Comparison of ENCODE assay signal across 16 mouse cellular contexts in genomic region chr7:92371638-92372037, GRCm38 (mm10).
"Had no signal": no experiment of that assay in that cellular context is flagged by ENCODE, and none has a peak within 500 bp of the region (broad histone marks: within the 10 kb centered on the region; RNA-seq: fewer than 3 reads in every experiment).

No protein-coding gene starts in this region.

- H3K9me3 ChIP-seq: kidney, embryonic 15.5 days; limb, embryonic 12.5 days; limb, embryonic 15.5 days; midbrain, embryonic 12.5 days had no signal

- H3K4me2 ChIP-seq: kidney, embryonic 15.5 days; limb, embryonic 12.5 days; limb, embryonic 15.5 days; liver, embryonic 11.5 days; lung, embryonic 14.5 days; midbrain, embryonic 12.5 days had no signal

- H3K4me1 ChIP-seq: kidney, embryonic 15.5 days; limb, embryonic 12.5 days; limb, embryonic 15.5 days; midbrain, embryonic 12.5 days had no signal

- H3K4me3 ChIP-seq: kidney, embryonic 15.5 days; limb, embryonic 12.5 days; limb, embryonic 15.5 days; midbrain, embryonic 12.5 days had no signal

- H3K36me3 ChIP-seq: kidney, embryonic 15.5 days; limb, embryonic 12.5 days; limb, embryonic 15.5 days; midbrain, embryonic 12.5 days had no signal

- DNase-seq: kidney, postnatal 10 days; kidney, postnatal 36 days; left cerebral cortex, postnatal 4 days; liver, postnatal 0 days; lung, embryonic 14.5 days; thymus, adult 18-20 months; thymus, postnatal 4 days had no signal

- ATAC-seq: liver, postnatal 0 days; lung, postnatal 0 days; midbrain, embryonic 16.5 days had no signal

- H3K27ac ChIP-seq: kidney, embryonic 15.5 days; limb, embryonic 12.5 days; limb, embryonic 15.5 days; liver, embryonic 14.5 days; macrophage; midbrain, embryonic 12.5 days had no signal

- H3K27me3 ChIP-seq: kidney, embryonic 15.5 days; limb, embryonic 12.5 days; limb, embryonic 15.5 days; midbrain, embryonic 12.5 days had no signal

- H3K9ac ChIP-seq: kidney, embryonic 15.5 days; limb, embryonic 12.5 days; limb, embryonic 15.5 days; liver, embryonic 14.5 days; liver, postnatal 0 days; lung, embryonic 14.5 days; midbrain, embryonic 12.5 days had no signal
